Mouse (Mus musculus) megakaryocyte, embryonic 14.5 days (primary cell): ENCODE data around the gene Itpr1. TPM values are rescaled to one million over a fixed set of nuclear protein-coding genes. Genes with fewer than 3 reads are reported as not detected.
A peak's percentile ranks its signal among the peaks of the same experiment; 100 is the strongest.

Source experiments
- H3K27me3 ChIP-seq: replicated peaks from 2 replicates; pipeline ENCODE3; 2012; ENCODE audit warnings: inconsistent platforms
- H3K36me3 ChIP-seq: replicated peaks from 2 replicates; pipeline ENCODE3; 2012; ENCODE audit warnings: low read length, inconsistent platforms, mixed read lengths
- H3K4me1 ChIP-seq: 2 replicates; pipeline ENCODE4 v1.6.1; 2012; ENCODE audit warnings: inconsistent platforms
- H3K4me3 ChIP-seq: replicated peaks from 2 replicates; pipeline ENCODE3; 2012; ENCODE audit warnings: moderate library complexity, mild to moderate bottlenecking, inconsistent platforms
- H3K9me3 ChIP-seq: 2 replicates; pipeline ENCODE4 v1.6.1; 2012; ENCODE audit warnings: inconsistent platforms
- FLI1 ChIP-seq: IDR thresholded peaks from 2 replicates; pipeline ENCODE4 v1.6.1; 2012; ENCODE audit warnings: low read length, inconsistent platforms, mixed read lengths
- GATA1 ChIP-seq: IDR thresholded peaks from 3 replicates; pipeline ENCODE4 v1.6.1; 2012; ENCODE audit warnings: mixed read lengths, low read length, inconsistent platforms, borderline replicate concordance
- polyA plus RNA-seq: library from polyadenylated mRNA; stranded (reverse); fragments of >175 nt; gene quantifications from 2 replicates; pipeline ENCODE4 v1.2.3, GENCODE M21; 2012; ENCODE audit warnings: low replicate concordance; ENCODE audit not compliant: insufficient read depth

Gene Itpr1
- polyA plus RNA-seq, 1 experiment = 8.3 TPM

- H3K4me3 ChIP-seq = no peak overlapping the region
- TF ChIP-seq FLI1 (no peak), GATA1 (no peak)
- H3K9me3 ChIP-seq = no peaks in the 10 kb centered on the region
- H3K36me3 ChIP-seq = no peaks in the 10 kb centered on the region
- H3K27me3 ChIP-seq = no peaks in the 10 kb centered on the region
- peaks cover 51% of the 10 kb centered on the region for H3K4me1 ChIP-seq
These were observed 121.2 kb downstream of the Itpr1 start for GRCm38 (mm10) chr6:108334059-108334458.

DNA sequence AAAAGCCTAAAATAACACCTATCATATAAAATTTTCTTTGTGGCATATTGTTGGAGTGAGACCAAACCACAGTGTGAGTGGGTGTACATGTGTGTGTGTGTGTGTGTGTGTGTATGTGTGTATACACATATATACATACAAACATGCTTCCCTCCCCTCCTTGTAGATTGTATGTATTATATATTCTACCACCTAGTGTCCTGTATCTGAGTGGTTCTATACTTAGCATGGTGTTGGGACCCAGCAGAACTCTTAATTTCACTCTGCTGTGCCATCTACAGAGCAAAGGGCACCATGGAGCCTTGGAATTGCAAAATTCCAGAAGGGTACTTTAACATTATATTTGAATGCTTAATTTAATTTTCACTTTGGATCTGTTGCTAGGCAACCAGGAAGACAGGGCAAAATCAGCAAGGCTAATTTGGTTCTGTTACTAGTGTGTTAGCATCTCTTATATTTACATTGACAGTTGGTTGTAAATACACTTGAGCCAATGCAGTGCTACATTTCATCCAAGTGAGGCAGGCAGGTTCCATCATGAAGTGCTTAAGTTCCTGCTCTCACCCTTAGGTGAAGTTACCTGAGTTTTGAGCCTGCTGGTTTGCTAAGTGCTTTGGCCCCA lies 122.4 kb downstream of the Itpr1 start:
- TF ChIP-seq FLI1 (no peak), GATA1 (no peak)
- H3K27me3 ChIP-seq = no peaks in the 10 kb centered on the region
- H3K36me3 ChIP-seq = peaks cover 11% of the 10 kb centered on the region
- H3K4me1 ChIP-seq = peaks cover 50% of the 10 kb centered on the region
- H3K9me3 ChIP-seq = no peaks in the 10 kb centered on the region
- no peak overlapping the region for H3K4me3 ChIP-seq

GRCm38 (mm10) chr6:108336506-108336905 lies 123.6 kb downstream of the Itpr1 start:
- peaks cover 48% of the 10 kb centered on the region for H3K4me1 ChIP-seq
- H3K4me3 ChIP-seq = no peak overlapping the region
- H3K36me3 ChIP-seq = peaks cover 18% of the 10 kb centered on the region

DNA sequence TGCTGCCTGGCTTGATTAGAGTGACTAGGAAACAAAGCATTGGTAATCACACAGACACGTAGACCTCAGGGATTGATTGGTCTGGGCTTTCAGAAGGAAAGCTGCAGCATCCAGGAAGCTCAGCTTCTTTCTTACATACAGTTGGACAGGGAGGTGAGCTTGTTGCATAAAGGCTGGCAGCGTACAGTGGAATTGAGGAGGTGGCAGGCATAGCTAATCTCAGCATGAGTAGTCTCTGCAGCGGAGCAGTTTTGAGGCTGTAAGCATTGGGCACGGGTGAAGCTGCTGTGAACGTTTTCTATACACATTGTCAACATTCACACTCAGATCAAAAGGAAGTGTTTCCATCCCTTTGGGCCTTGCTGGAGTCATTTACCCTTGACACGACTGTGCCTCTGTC lies 124.4 kb downstream of the Itpr1 start:
- H3K36me3 ChIP-seq = peaks cover 18% of the 10 kb centered on the region
- TF ChIP-seq FLI1 (no peak), GATA1 (no peak)
- H3K9me3 ChIP-seq = no peaks in the 10 kb centered on the region
- peaks cover 41% of the 10 kb centered on the region for H3K4me1 ChIP-seq
- no peaks in the 10 kb centered on the region for H3K27me3 ChIP-seq
- H3K4me3 ChIP-seq = no peak overlapping the region

More at GRCm38 (mm10) chr6:108336506-108336905, 123.6 kb downstream of the Itpr1 start:
- H3K9me3 ChIP-seq = no peaks in the 10 kb centered on the region
- no peaks in the 10 kb centered on the region for H3K27me3 ChIP-seq
- TF ChIP-seq GATA1 (no peak), FLI1 (no peak)

GRCm38 (mm10) chr6:108338362-108338761 lies 125.5 kb downstream of the Itpr1 start:
- H3K4me1 ChIP-seq = peaks cover 37% of the 10 kb centered on the region
- H3K27me3 ChIP-seq = no peaks in the 10 kb centered on the region

DNA sequence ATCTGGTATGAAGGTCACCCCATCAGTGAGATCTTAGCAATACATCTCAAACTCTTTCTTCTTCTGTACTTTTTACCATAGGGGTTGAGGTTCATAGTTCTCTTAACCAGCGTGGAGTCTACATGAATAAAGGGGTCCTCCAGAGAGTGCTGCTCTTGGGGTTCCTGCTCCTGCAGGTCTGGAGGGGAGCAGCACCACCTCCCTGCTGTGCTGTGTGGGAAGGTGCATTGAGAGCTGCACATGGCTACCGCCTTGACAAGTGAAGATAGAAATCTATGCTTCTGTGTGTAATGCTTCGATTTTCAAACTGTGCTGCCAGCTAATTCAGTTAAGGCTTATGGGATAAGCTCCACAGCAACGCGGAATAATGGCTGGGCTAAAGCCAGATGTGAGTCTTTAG lies 130.1 kb downstream of the Itpr1 start:
- Histone ChIP-seq H3K9me3 (no peaks in the 10 kb centered on the region), H3K4me3 (no peak overlapping the region), H3K27me3 (no peaks in the 10 kb centered on the region), H3K4me1 (peaks cover 25% of the 10 kb centered on the region), H3K36me3 (peaks cover 21% of the 10 kb centered on the region)
- TF ChIP-seq GATA1 = no peak
- TF ChIP-seq FLI1 = no peak

More at GRCm38 (mm10) chr6:108338362-108338761, 125.5 kb downstream of the Itpr1 start:
- Histone ChIP-seq H3K9me3 (no peaks in the 10 kb centered on the region), H3K4me3 (no peak overlapping the region), H3K36me3 (peaks cover 21% of the 10 kb centered on the region)
- no peak for TF ChIP-seq GATA1
- no peak for TF ChIP-seq FLI1

DNA sequence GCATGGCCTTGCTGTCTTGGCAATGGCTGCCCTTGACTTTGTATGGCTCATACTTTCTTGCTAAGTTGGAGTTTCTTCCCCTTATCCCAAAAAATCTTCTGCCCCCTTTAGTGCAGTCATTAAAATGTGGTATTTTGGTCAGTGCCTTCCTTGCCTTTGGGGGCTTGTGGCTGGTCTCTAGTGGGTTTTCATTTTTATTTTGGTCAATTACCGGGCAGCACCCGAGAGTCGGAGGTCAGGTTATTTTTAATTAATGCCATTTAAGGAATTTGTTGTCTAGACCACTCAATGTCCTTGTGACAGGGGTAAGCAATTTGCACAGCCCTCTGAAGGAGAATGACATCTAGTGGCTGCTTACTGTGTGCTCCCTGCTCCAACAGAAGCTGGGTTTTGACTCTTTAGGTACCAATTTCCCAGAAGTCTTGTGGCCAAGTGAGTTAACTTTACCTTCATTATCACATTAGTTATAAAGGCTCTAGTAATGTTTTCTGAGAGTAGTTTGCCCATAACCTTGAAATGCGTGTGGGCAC lies 130.9 kb downstream of the Itpr1 start:
- no peak for TF ChIP-seq FLI1
- TF ChIP-seq GATA1 = no peak
- Histone ChIP-seq H3K27me3 (no peaks in the 10 kb centered on the region), H3K36me3 (peaks cover 21% of the 10 kb centered on the region), H3K4me1 (peaks cover 22% of the 10 kb centered on the region), H3K9me3 (no peaks in the 10 kb centered on the region), H3K4me3 (no peak overlapping the region)

DNA sequence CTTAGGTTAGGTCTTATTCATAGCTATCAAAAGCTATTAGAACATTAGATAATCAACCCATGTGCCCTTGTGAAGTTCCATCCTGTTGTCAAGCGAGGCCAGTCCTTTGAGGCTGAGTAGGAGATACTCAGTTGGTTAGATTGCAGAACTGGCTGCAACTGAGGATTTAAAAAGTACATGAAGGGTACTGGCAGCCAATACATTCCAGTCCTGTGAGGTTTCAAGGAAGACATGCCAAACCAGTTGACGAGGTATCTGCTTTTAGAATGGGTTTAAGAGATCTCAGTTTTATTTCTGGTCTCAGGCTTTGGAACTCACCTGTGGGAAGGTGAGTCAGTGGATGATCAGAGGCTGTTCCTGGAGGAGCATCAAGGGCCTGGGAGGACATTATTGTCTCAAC lies 137.9 kb downstream of the Itpr1 start:
- Histone ChIP-seq H3K4me3 (no peak overlapping the region), H3K36me3 (peaks cover 59% of the 10 kb centered on the region), H3K9me3 (no peaks in the 10 kb centered on the region), H3K27me3 (no peaks in the 10 kb centered on the region), H3K4me1 (peaks cover 4% of the 10 kb centered on the region; the same call in 1 of the 2 replicates)
- no peak for TF ChIP-seq FLI1
- no peak for TF ChIP-seq GATA1

GRCm38 (mm10) chr6:108351998-108352397 lies 139.1 kb downstream of the Itpr1 start:
- H3K27me3 ChIP-seq = no peaks in the 10 kb centered on the region
- peaks cover 4% of the 10 kb centered on the region; the same call in 1 of the 2 replicates for H3K4me1 ChIP-seq
- H3K4me3 ChIP-seq = no peak overlapping the region
- no peak for TF ChIP-seq GATA1
- no peak for TF ChIP-seq FLI1
- H3K36me3 ChIP-seq = peaks cover 71% of the 10 kb centered on the region
- H3K9me3 ChIP-seq = no peaks in the 10 kb centered on the region

GRCm38 (mm10) chr6:108367412-108367811 lies 154.5 kb downstream of the Itpr1 start:
- no peak for TF ChIP-seq FLI1
- TF ChIP-seq GATA1 = no peak
- H3K9me3 ChIP-seq = no peaks in the 10 kb centered on the region
- no peaks in the 10 kb centered on the region for H3K27me3 ChIP-seq
- peaks cover 35% of the 10 kb centered on the region for H3K4me1 ChIP-seq
- peak overlapping the region; percentile 40 for H3K4me3 ChIP-seq
- peaks cover 90% of the 10 kb centered on the region for H3K36me3 ChIP-seq

DNA sequence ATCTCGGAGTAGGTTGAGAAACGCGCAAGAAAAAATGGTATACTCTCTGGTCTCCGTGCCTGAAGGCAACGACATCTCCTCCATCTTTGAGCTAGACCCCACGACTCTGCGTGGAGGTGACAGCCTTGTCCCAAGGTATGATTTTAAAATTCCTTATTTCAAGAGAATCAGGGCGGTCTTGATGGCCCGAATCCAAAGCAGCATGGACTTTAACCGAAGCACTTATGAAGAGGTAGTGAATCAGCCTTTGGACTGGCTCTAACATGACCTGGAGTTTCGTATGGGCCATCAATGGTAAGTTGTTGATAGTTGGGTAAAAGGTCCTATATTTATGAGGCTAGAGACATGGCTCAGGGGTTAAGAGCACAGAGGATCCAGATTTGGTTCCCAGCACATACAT lies 156.1 kb downstream of the Itpr1 start:
- H3K36me3 ChIP-seq = peaks cover 86% of the 10 kb centered on the region
- TF ChIP-seq FLI1 = no peak
- TF ChIP-seq GATA1 = no peak
- H3K9me3 ChIP-seq = no peaks in the 10 kb centered on the region

More for the DNA sequence above, 156.1 kb downstream of the Itpr1 start:
- Histone ChIP-seq H3K27me3 (no peaks in the 10 kb centered on the region), H3K4me3 (no peak overlapping the region), H3K4me1 (peaks cover 35% of the 10 kb centered on the region)
